Mouse (Mus musculus) forelimb bud, embryonic 11.5 days (tissue): ENCODE results near the gene AY358078.
"Not testable (repeated sequence)": the region's sequence is repeated elsewhere in the genome, so short reads cannot be mapped to it uniquely, and the experiment has no call there.

Experiments
- DNase-seq: peaks from one replicate; pipeline ENCODE4 v3.0.0-alpha.2; 2012; ENCODE audit warnings: low read depth, low spot score

AY358078 gene

GRCm38 (mm10) chr14:51799746-51800145 is at the start of gene AY358078:
AY358078 (plus strand) TSS chr14:51800046.
- DNase-seq, result no peak

GRCm38 (mm10) chr14:51755944-51756343 is 43.9 kb upstream of the AY358078 start:
- DNase-seq, result no peak

- DNase-seq, result not testable (repeated sequence)
These were observed 28.5 kb upstream of the AY358078 start for GRCm38 (mm10) chr14:51771378-51771777.

- DNase-seq, result no peak
These were observed 26.4 kb upstream of the AY358078 start, which contains the start of gene Ang4 for GRCm38 (mm10) chr14:51773490-51773889. Ang4 (minus strand) TSS chr14:51773590.

GRCm38 (mm10) chr14:51777791-51778190 is 22.1 kb upstream of the AY358078 start:
- no peak for DNase-seq

- DNase-seq, result no peak
These were observed 20.9 kb upstream of the AY358078 start for GRCm38 (mm10) chr14:51778865-51779481.

GRCm38 (mm10) chr14:51786335-51786734 is 13.5 kb upstream of the AY358078 start:
- no peak for DNase-seq

GRCm38 (mm10) chr14:51787061-51787460 is 12.8 kb upstream of the AY358078 start:
- DNase-seq, result no peak

GRCm38 (mm10) chr14:51789196-51789595 is 10.7 kb upstream of the AY358078 start:
- no peak for DNase-seq

GRCm38 (mm10) chr14:51794106-51794505 is 5.7 kb upstream of the AY358078 start:
- DNase-seq, result no peak

- no peak for DNase-seq
These were observed 26.8 kb downstream of the AY358078 start for GRCm38 (mm10) chr14:51826625-51827024.

- DNase-seq, result not testable (repeated sequence)
These were observed 28.0 kb downstream of the AY358078 start for GRCm38 (mm10) chr14:51827842-51828241.

GRCm38 (mm10) chr14:51829188-51829587 is 29.3 kb downstream of the AY358078 start:
- no peak for DNase-seq

- not testable (repeated sequence) for DNase-seq
These were observed 38.6 kb downstream of the AY358078 start for GRCm38 (mm10) chr14:51838480-51838879.

- no peak for DNase-seq
These were observed 42.4 kb downstream of the AY358078 start for GRCm38 (mm10) chr14:51842250-51842649.

GRCm38 (mm10) chr14:51842781-51843180 is 42.9 kb downstream of the AY358078 start:
- DNase-seq, result no peak

- DNase-seq, result no peak
These were observed 44.0 kb downstream of the AY358078 start for GRCm38 (mm10) chr14:51843882-51844281.

- DNase-seq, result no peak
These were observed 46.7 kb downstream of the AY358078 start for GRCm38 (mm10) chr14:51846566-51846965.

GRCm38 (mm10) chr14:51851006-51851405 is 51.2 kb downstream of the AY358078 start:
- DNase-seq, result not testable (repeated sequence)

- DNase-seq, result no peak
These were observed 53.6 kb downstream of the AY358078 start, which contains the start of gene Ear6 for GRCm38 (mm10) chr14:51853399-51853798. Ear6 (plus strand) TSS chr14:51853699.

- not testable (repeated sequence) for DNase-seq
These were observed 55.4 kb downstream of the AY358078 start for GRCm38 (mm10) chr14:51855280-51855679.

- DNase-seq, result peak; percentile 24
These were observed 63.8 kb downstream of the AY358078 start for GRCm38 (mm10) chr14:51863603-51864002.

- no peak for DNase-seq
These were observed 70.9 kb downstream of the AY358078 start for GRCm38 (mm10) chr14:51870756-51871155.

GRCm38 (mm10) chr14:51871741-51872140 is 71.9 kb downstream of the AY358078 start:
- DNase-seq, result no peak
